Mouse (Mus musculus): ENCODE results near the gene Dock3. TPM values are rescaled to one million over a fixed set of nuclear protein-coding genes. Genes with fewer than 3 reads are reported as not detected.

Gene Dock3
- polyA plus RNA-seq, 1 experiment, result not detected

GRCm38 (mm10) chr9:107272284-107272683 lies 40.6 kb upstream of the Dock3 start:
- Histone ChIP-seq H3K4me3 (ENCODE audit: insufficient read depth, low read length) (no peak overlapping the region), H3K4me1 (ENCODE audit: control insufficient read depth, insufficient read depth, low read length) (peaks cover 34% of the 10 kb centered on the region), H3K27ac (ENCODE audit: insufficient read depth, low read depth, low read length) (no peak overlapping the region)
- TF ChIP-seq POLR2A (IDR thresholded peaks at IDR 0.05; ENCODE audit: borderline replicate concordance, low read depth, low read length) (no peak), CTCF (IDR thresholded peaks at IDR 0.05; ENCODE audit: low read depth, low read length) (no peak)

- Histone ChIP-seq H3K4me1 (ENCODE audit: control insufficient read depth, insufficient read depth, low read length) (peaks cover 42% of the 10 kb centered on the region), H3K4me3 (ENCODE audit: insufficient read depth, low read length) (no peak overlapping the region), H3K27ac (ENCODE audit: insufficient read depth, low read depth, low read length) (no peak overlapping the region)
- TF ChIP-seq POLR2A (IDR thresholded peaks at IDR 0.05; ENCODE audit: borderline replicate concordance, low read depth, low read length), result no peak
- no peak; the same call in 1 of the 2 replicates for TF ChIP-seq CTCF (IDR thresholded peaks at IDR 0.05; ENCODE audit: low read depth, low read length)
These were observed 39.6 kb upstream of the Dock3 start for GRCm38 (mm10) chr9:107271177-107271938.

- Histone ChIP-seq H3K4me3 (ENCODE audit: insufficient read depth, low read length) (no peak overlapping the region), H3K27ac (ENCODE audit: insufficient read depth, low read depth, low read length) (no peak overlapping the region), H3K4me1 (ENCODE audit: control insufficient read depth, insufficient read depth, low read length) (peaks cover 57% of the 10 kb centered on the region)
- TF ChIP-seq CTCF (IDR thresholded peaks at IDR 0.05; ENCODE audit: low read depth, low read length), result no peak
- no peak for TF ChIP-seq POLR2A (IDR thresholded peaks at IDR 0.05; ENCODE audit: borderline replicate concordance, low read depth, low read length)
These were observed 38.1 kb upstream of the Dock3 start for GRCm38 (mm10) chr9:107269772-107270171.

- Histone ChIP-seq H3K4me3 (ENCODE audit: insufficient read depth, low read length) (no peak overlapping the region), H3K27ac (ENCODE audit: insufficient read depth, low read depth, low read length) (peak overlapping the region; percentile 70), H3K4me1 (ENCODE audit: control insufficient read depth, insufficient read depth, low read length) (peaks cover 74% of the 10 kb centered on the region)
- no peak for TF ChIP-seq POLR2A (IDR thresholded peaks at IDR 0.05; ENCODE audit: borderline replicate concordance, low read depth, low read length)
- TF ChIP-seq CTCF (IDR thresholded peaks at IDR 0.05; ENCODE audit: low read depth, low read length), result no peak
These were observed 36.2 kb upstream of the Dock3 start for GRCm38 (mm10) chr9:107267721-107268402.

GRCm38 (mm10) chr9:107267028-107267427 lies 35.3 kb upstream of the Dock3 start:
- TF ChIP-seq POLR2A (IDR thresholded peaks at IDR 0.05; ENCODE audit: borderline replicate concordance, low read depth, low read length), result no peak
- peaks cover 80% of the 10 kb centered on the region for H3K4me1 ChIP-seq (ENCODE audit: control insufficient read depth, insufficient read depth, low read length)
- no peak overlapping the region for H3K4me3 ChIP-seq (ENCODE audit: insufficient read depth, low read length)

GRCm38 (mm10) chr9:107264731-107265130 lies 33.0 kb upstream of the Dock3 start:
- Histone ChIP-seq H3K4me3 (ENCODE audit: insufficient read depth, low read length) (no peak overlapping the region), H3K27ac (ENCODE audit: insufficient read depth, low read depth, low read length) (peak overlapping the region; percentile 76), H3K4me1 (ENCODE audit: control insufficient read depth, insufficient read depth, low read length) (peaks cover 81% of the 10 kb centered on the region)
- TF ChIP-seq POLR2A (IDR thresholded peaks at IDR 0.05; ENCODE audit: borderline replicate concordance, low read depth, low read length) (no peak), CTCF (IDR thresholded peaks at IDR 0.05; ENCODE audit: low read depth, low read length) (no peak)

More at GRCm38 (mm10) chr9:107267028-107267427, 35.3 kb upstream of the Dock3 start:
- H3K27ac ChIP-seq (ENCODE audit: insufficient read depth, low read depth, low read length), result no peak overlapping the region

GRCm38 (mm10) chr9:107263912-107264311 lies 32.2 kb upstream of the Dock3 start:
- no peak for TF ChIP-seq POLR2A (IDR thresholded peaks at IDR 0.05; ENCODE audit: borderline replicate concordance, low read depth, low read length)
- no peak for TF ChIP-seq CTCF (IDR thresholded peaks at IDR 0.05; ENCODE audit: low read depth, low read length)
- peak overlapping the region; percentile 76 for H3K27ac ChIP-seq (ENCODE audit: insufficient read depth, low read depth, low read length)
- no peak overlapping the region for H3K4me3 ChIP-seq (ENCODE audit: insufficient read depth, low read length)
- H3K4me1 ChIP-seq (ENCODE audit: control insufficient read depth, insufficient read depth, low read length), result peaks cover 87% of the 10 kb centered on the region

- peaks cover 84% of the 10 kb centered on the region for H3K4me1 ChIP-seq (ENCODE audit: control insufficient read depth, insufficient read depth, low read length)
- no peak overlapping the region for H3K27ac ChIP-seq (ENCODE audit: insufficient read depth, low read depth, low read length)
- TF ChIP-seq CTCF (IDR thresholded peaks at IDR 0.05; ENCODE audit: low read depth, low read length) (no peak), POLR2A (IDR thresholded peaks at IDR 0.05; ENCODE audit: borderline replicate concordance, low read depth, low read length) (no peak)
- no peak overlapping the region for H3K4me3 ChIP-seq (ENCODE audit: insufficient read depth, low read length)
These were observed 30.7 kb upstream of the Dock3 start for GRCm38 (mm10) chr9:107262375-107262774.

- TF ChIP-seq POLR2A (IDR thresholded peaks at IDR 0.05; ENCODE audit: borderline replicate concordance, low read depth, low read length) (no peak), CTCF (IDR thresholded peaks at IDR 0.05; ENCODE audit: low read depth, low read length) (no peak)
- no peak overlapping the region for H3K4me3 ChIP-seq (ENCODE audit: insufficient read depth, low read length)
- H3K4me1 ChIP-seq (ENCODE audit: control insufficient read depth, insufficient read depth, low read length), result peaks cover 78% of the 10 kb centered on the region
- 0 out of 2 replicates have a peak overlapping the region, but pooled peaks have one; percentile 85 for H3K27ac ChIP-seq (ENCODE audit: insufficient read depth, low read depth, low read length)
These were observed 30.1 kb upstream of the Dock3 start for GRCm38 (mm10) chr9:107261792-107262191.

GRCm38 (mm10) chr9:107260836-107261235 lies 29.1 kb upstream of the Dock3 start:
- peak overlapping the region; percentile 85 for H3K27ac ChIP-seq (ENCODE audit: insufficient read depth, low read depth, low read length)
- no peak overlapping the region for H3K4me3 ChIP-seq (ENCODE audit: insufficient read depth, low read length)
- peaks cover 70% of the 10 kb centered on the region for H3K4me1 ChIP-seq (ENCODE audit: control insufficient read depth, insufficient read depth, low read length)
- TF ChIP-seq POLR2A (IDR thresholded peaks at IDR 0.05; ENCODE audit: borderline replicate concordance, low read depth, low read length) (no peak), CTCF (IDR thresholded peaks at IDR 0.05; ENCODE audit: low read depth, low read length) (no peak)
